Mouse (Mus musculus): ENCODE data around the gene Tmc7. TPM values are rescaled to one million over a fixed set of nuclear protein-coding genes. Genes with fewer than 3 reads are reported as not detected.

The Tmc7 gene
- polyA plus RNA-seq, 1 experiment from 2014 or later: 6.9 TPM

DNA sequence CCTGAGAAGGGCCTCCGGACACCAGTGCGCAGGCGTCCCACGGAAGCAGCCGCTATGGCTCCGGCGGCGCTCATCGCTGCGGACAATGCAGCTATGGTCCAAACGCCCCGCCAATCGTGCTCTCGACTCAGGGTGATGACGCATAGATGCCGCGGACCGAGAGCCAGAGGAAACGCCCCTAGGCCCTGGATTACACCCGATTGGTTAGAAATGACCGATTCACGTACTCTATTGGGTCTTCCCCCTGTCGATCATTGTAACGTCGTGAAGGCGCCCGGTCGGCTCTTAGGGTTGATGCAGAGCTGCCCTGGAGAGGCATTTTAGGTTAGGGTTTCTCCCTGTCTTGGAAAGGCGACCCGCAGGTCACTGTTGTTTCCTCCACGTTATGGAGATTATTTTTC is 51.4 kb downstream of the Tmc7 start, which contains the start of gene Coq7:
Coq7 (minus strand) TSS at position 179 of the 401 bp plus-strand sequence.
- Histone ChIP-seq H3K27ac (ENCODE audit: low read depth, low read length) (peak within 1 kb of the TSS; percentile 96), H3K9ac (ENCODE audit: low read length) (peak within 1 kb of the TSS; percentile 75), H3K36me3 (ENCODE audit: control insufficient read depth, insufficient read depth, low read length) (peaks cover 17% of the 10 kb centered on the region), H3K4me1 (ENCODE audit: control insufficient read depth, insufficient read depth, low read length) (0 out of 2 replicates have a peak, but pooled peaks cover 3% of the 10 kb centered on the region), H3K27me3 (replicated peaks; ENCODE audit: control insufficient read depth, insufficient read depth, low read length) (no peaks in the 10 kb centered on the region), H3K4me2 (ENCODE audit: low read length) (peak within 1 kb of the TSS; percentile 71), H3K4me3 (ENCODE audit: low read depth, low read length) (peak within 1 kb of the TSS; percentile 52), H3K9me3 (replicated peaks; ENCODE audit: control insufficient read depth, low read length) (no peaks in the 10 kb centered on the region)
- ATAC-seq (peak; percentile 100), DNase-seq (ENCODE audit: low spot score) (peak; percentile 99)
- under 1% methylated on average over 31 of the region's 31 CpGs for WGBS

DNA sequence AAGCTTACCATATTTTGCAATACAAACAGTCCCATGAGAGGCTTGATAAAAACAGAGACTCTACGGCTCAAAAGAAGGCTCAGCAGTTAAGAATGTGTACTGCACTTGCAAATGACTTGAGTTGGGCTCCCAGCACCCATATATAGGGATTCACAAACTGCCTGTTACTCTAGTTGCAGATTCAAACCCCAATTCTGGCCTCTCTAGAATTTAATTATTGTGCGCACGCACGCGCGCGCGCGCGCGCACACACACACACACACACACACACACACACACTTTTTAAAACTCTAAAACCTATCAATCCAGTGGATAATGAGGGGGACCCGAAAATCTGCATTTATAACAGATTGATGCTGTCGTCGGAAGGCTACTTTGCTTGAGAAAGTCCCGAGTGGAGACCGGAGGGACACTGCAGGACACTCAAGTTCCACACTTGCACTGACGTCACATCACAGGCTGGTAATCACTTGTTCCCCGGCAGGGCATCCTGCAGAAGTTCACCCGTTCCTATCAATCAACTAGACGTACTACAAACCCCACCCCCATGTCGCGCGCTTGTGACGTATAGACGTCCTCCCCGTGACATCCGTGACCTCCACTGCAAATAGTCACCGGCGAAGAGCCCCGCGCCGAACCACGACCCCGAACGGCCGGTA is 51.9 kb downstream of the Tmc7 start:
- peak overlapping the region; percentile 96 for H3K27ac ChIP-seq (ENCODE audit: low read depth, low read length)
- WGBS: under 1% methylated on average over 36 of the region's 36 CpGs
- H3K9ac ChIP-seq (ENCODE audit: low read length): peak overlapping the region; percentile 75
- ATAC-seq (peak; percentile 95), DNase-seq (ENCODE audit: low spot score) (peak; percentile 97)
- peak overlapping the region; percentile 62 for H3K4me2 ChIP-seq (ENCODE audit: low read length)
- no peaks in the 10 kb centered on the region for H3K9me3 ChIP-seq (replicated peaks; ENCODE audit: control insufficient read depth, low read length)
- H3K27me3 ChIP-seq (replicated peaks; ENCODE audit: control insufficient read depth, insufficient read depth, low read length): no peaks in the 10 kb centered on the region
- 0 out of 2 replicates have a peak, but pooled peaks cover 3% of the 10 kb centered on the region for H3K4me1 ChIP-seq (ENCODE audit: control insufficient read depth, insufficient read depth, low read length)
- H3K36me3 ChIP-seq (ENCODE audit: control insufficient read depth, insufficient read depth, low read length): peaks cover 16% of the 10 kb centered on the region
- H3K4me3 ChIP-seq (ENCODE audit: low read depth, low read length): peak overlapping the region; percentile 52

DNA sequence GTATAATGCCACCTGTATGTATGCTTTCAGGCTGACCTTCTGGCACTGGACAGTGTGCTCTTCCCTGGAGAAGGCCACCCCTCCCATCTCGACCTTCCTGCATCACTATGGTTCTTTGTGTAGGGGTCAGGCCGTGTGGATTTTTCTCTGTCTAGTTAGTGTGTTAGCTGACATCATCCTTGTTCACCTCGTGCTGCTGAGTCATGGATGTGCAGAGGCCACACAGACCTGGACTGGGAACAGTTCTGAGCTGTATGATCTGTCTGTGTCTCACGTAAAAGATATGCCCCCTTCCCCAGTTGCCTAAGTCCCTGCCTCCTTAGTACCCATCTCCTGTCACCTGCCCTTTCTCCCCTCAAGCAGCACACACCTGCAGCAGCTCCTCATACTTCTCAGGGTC is 57.6 kb downstream of the Tmc7 start:
- Histone ChIP-seq H3K36me3 (ENCODE audit: control insufficient read depth, insufficient read depth, low read length) (peaks cover 39% of the 10 kb centered on the region), H3K4me1 (ENCODE audit: control insufficient read depth, insufficient read depth, low read length) (no peaks in the 10 kb centered on the region), H3K4me2 (ENCODE audit: low read length) (no peak overlapping the region), H3K27me3 (replicated peaks; ENCODE audit: control insufficient read depth, insufficient read depth, low read length) (no peaks in the 10 kb centered on the region), H3K9ac (ENCODE audit: low read length) (no peak overlapping the region), H3K9me3 (replicated peaks; ENCODE audit: control insufficient read depth, low read length) (no peaks in the 10 kb centered on the region), H3K4me3 (ENCODE audit: low read depth, low read length) (no peak overlapping the region), H3K27ac (ENCODE audit: low read depth, low read length) (no peak overlapping the region)
- no peak for DNase-seq (ENCODE audit: low spot score)
- WGBS: 86% methylated on average over 4 of the region's 4 CpGs
- ATAC-seq: no peak

DNA sequence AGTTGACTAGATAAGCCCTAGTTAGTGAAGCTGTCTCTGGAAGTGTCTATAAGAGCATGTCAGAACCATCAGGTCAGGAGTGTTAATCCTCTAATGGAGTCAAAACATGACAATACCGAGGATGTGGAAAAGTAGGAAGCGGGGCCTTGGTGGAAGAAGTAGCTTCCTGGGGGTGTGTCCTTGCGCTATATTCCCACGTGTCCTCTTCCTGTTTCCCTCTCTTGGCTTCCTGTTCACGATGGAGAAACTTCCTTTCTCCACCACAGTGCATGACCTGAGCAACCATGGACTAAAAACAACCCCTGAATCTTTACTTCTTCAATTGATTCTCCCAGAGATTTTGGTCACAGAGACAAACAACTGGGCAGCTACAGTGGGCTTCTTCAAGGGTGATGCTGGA is 62.5 kb downstream of the Tmc7 start:
- Histone ChIP-seq H3K9ac (ENCODE audit: low read length) (no peak overlapping the region), H3K4me1 (ENCODE audit: control insufficient read depth, insufficient read depth, low read length) (no peaks in the 10 kb centered on the region), H3K27me3 (replicated peaks; ENCODE audit: control insufficient read depth, insufficient read depth, low read length) (no peaks in the 10 kb centered on the region), H3K27ac (ENCODE audit: low read depth, low read length) (no peak overlapping the region), H3K4me2 (ENCODE audit: low read length) (no peak overlapping the region), H3K4me3 (ENCODE audit: low read depth, low read length) (no peak overlapping the region), H3K9me3 (replicated peaks; ENCODE audit: control insufficient read depth, low read length) (no peaks in the 10 kb centered on the region), H3K36me3 (ENCODE audit: control insufficient read depth, insufficient read depth, low read length) (peaks cover 27% of the 10 kb centered on the region)
- DNase-seq (ENCODE audit: low spot score) (no peak), ATAC-seq (no peak)
- 88% methylated on average over 5 of the region's 5 CpGs for WGBS

DNA sequence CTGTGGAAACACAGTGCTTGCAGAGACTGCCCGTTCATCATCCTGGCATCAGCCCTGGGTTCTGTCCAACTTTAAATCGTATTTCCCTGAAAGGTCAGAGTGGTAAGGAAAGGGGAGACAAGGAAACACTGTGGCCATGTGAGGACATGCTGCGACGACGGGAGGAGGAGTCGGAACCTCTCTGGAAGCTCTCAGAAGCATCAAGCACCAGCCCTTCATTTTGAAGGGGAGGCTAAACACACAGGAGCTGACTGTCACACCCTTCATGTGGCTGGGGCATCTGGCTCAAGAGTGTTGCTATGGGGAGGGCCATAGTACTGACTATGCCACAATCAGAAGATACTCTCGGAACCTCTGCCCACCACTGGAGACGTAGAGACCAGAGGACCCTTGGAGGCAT is 64.9 kb downstream of the Tmc7 start:
- H3K4me1 ChIP-seq (ENCODE audit: control insufficient read depth, insufficient read depth, low read length): no peaks in the 10 kb centered on the region
- no peak overlapping the region for H3K27ac ChIP-seq (ENCODE audit: low read depth, low read length)
- no peak overlapping the region for H3K4me3 ChIP-seq (ENCODE audit: low read depth, low read length)
- no peak overlapping the region for H3K4me2 ChIP-seq (ENCODE audit: low read length)
- WGBS: 88% methylated on average over 8 of the region's 8 CpGs
- DNase-seq (ENCODE audit: low spot score): no peak
- H3K36me3 ChIP-seq (ENCODE audit: control insufficient read depth, insufficient read depth, low read length): peaks cover 5% of the 10 kb centered on the region; the same call in 1 of the 2 replicates
- no peaks in the 10 kb centered on the region for H3K27me3 ChIP-seq (replicated peaks; ENCODE audit: control insufficient read depth, insufficient read depth, low read length)
- H3K9ac ChIP-seq (ENCODE audit: low read length): no peak overlapping the region
- H3K9me3 ChIP-seq (replicated peaks; ENCODE audit: control insufficient read depth, low read length): no peaks in the 10 kb centered on the region
- no peak for ATAC-seq

DNA sequence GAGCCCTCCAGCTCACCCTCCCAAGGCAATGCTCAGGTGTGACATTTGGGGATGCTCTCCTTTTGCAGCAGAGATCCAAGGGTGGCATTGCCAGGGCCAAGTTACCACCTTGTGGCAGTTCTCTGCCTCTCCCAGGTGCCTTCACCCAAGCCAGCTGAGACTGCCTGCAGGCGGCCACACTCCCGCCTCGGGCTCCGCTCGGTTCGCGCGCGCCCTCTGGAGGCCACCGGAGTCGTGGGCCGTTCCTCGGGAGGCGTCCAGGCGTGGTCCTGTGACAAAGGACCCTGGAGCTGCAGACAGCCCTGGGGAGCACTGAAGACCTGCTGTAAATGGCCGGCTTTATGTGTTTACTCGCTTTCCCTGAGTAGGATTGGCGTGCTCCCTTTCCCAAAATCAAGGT is 65.8 kb downstream of the Tmc7 start:
- H3K4me2 ChIP-seq (ENCODE audit: low read length): no peak overlapping the region

DNA sequence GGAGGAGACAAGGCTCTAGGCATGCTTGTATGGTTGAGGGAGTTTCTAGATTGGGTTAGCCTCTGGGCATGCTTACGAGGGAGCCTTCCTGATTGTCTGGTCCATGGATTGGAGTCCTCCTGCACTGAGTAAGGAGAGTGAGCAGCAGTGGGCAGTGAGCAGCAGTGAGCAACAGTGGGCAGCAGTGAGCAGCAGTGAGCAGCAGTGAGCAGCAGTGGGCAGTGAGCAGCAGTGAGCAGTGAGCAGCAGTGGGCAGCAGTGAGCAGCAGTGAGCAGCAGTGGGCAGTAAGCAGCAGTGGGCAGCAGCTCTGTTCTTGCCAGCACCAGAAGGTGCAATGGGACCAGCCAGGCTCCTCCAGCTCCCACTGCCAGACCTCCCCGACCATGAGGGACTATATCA is 66.7 kb downstream of the Tmc7 start:
- 70% methylated on average over 2 of the region's 2 CpGs for WGBS
- DNase-seq (ENCODE audit: low spot score) (no peak), ATAC-seq (no peak; the same call in 1 of the 2 replicates)
- Histone ChIP-seq H3K27ac (ENCODE audit: low read depth, low read length) (no peak overlapping the region), H3K4me3 (ENCODE audit: low read depth, low read length) (no peak overlapping the region), H3K36me3 (ENCODE audit: control insufficient read depth, insufficient read depth, low read length) (no peaks in the 10 kb centered on the region), H3K27me3 (replicated peaks; ENCODE audit: control insufficient read depth, insufficient read depth, low read length) (no peaks in the 10 kb centered on the region), H3K9me3 (replicated peaks; ENCODE audit: control insufficient read depth, low read length) (no peaks in the 10 kb centered on the region), H3K4me2 (ENCODE audit: low read length) (no peak overlapping the region), H3K9ac (ENCODE audit: low read length) (no peak overlapping the region), H3K4me1 (ENCODE audit: control insufficient read depth, insufficient read depth, low read length) (no peaks in the 10 kb centered on the region)

More for the DNA sequence above, 65.8 kb downstream of the Tmc7 start:
- no peak overlapping the region for H3K4me3 ChIP-seq (ENCODE audit: low read depth, low read length)
- H3K27ac ChIP-seq (ENCODE audit: low read depth, low read length): no peak overlapping the region
- no peaks in the 10 kb centered on the region for H3K36me3 ChIP-seq (ENCODE audit: control insufficient read depth, insufficient read depth, low read length)
- under 1% methylated on average over 18 of the region's 18 CpGs for WGBS
- H3K4me1 ChIP-seq (ENCODE audit: control insufficient read depth, insufficient read depth, low read length): no peaks in the 10 kb centered on the region
- H3K9ac ChIP-seq (ENCODE audit: low read length): no peak overlapping the region
- DNase-seq (ENCODE audit: low spot score) (peak; percentile 71), ATAC-seq (peak; percentile 86)
- H3K27me3 ChIP-seq (replicated peaks; ENCODE audit: control insufficient read depth, insufficient read depth, low read length): no peaks in the 10 kb centered on the region
- no peaks in the 10 kb centered on the region for H3K9me3 ChIP-seq (replicated peaks; ENCODE audit: control insufficient read depth, low read length)

DNA sequence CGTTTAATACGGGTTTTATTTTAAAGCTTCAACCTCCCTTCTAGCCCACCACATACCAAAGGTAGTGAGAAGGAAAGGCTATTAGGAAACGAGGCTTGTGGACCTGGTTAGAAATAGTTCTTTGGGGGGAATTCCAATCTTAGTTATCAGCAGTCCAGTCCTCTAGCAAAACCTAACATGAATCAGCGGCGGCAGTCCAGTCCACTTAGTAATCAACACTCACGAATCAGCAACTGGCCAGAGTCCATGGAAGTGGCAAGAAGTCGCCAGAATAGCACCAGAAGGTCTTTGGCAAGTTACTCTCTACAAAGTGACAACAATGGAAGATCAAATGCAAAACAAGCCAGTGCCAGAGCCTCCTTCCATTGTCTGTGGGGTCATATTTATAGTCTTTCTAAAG is 76.0 kb downstream of the Tmc7 start:
- no peak overlapping the region for H3K4me2 ChIP-seq (ENCODE audit: low read length)
- no peak overlapping the region for H3K9ac ChIP-seq (ENCODE audit: low read length)
- no peaks in the 10 kb centered on the region for H3K4me1 ChIP-seq (ENCODE audit: control insufficient read depth, insufficient read depth, low read length)
- no peaks in the 10 kb centered on the region for H3K9me3 ChIP-seq (replicated peaks; ENCODE audit: control insufficient read depth, low read length)
- DNase-seq (ENCODE audit: low spot score) (no peak), ATAC-seq (no peak)
- no peak overlapping the region for H3K27ac ChIP-seq (ENCODE audit: low read depth, low read length)
- no peaks in the 10 kb centered on the region for H3K36me3 ChIP-seq (ENCODE audit: control insufficient read depth, insufficient read depth, low read length)
- WGBS: 79% methylated on average over 7 of the region's 7 CpGs
- no peak overlapping the region for H3K4me3 ChIP-seq (ENCODE audit: low read depth, low read length)
- no peaks in the 10 kb centered on the region for H3K27me3 ChIP-seq (replicated peaks; ENCODE audit: control insufficient read depth, insufficient read depth, low read length)

DNA sequence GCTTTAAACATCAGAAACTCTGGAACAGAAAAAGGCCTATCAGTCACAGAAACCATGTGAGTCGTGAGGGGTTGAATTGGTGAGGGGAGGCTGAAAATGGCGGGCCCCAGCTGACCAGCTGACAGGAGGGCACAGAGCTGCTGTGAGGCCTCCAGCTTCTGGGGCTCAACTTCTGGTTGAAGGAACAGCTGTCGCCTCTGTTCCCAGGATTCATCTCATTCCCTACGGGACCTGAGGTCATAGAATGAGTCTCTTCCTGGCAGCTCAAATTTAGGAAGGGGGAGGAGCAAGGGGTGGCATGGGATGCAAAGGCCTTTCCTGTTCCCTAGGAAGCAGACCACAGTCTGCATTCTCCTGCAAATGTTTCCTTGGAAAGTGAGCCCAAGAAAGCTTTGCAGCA is 80.7 kb downstream of the Tmc7 start:
- Histone ChIP-seq H3K4me1 (ENCODE audit: control insufficient read depth, insufficient read depth, low read length) (no peaks in the 10 kb centered on the region), H3K36me3 (ENCODE audit: control insufficient read depth, insufficient read depth, low read length) (no peaks in the 10 kb centered on the region), H3K27ac (ENCODE audit: low read depth, low read length) (no peak overlapping the region), H3K4me3 (ENCODE audit: low read depth, low read length) (no peak overlapping the region), H3K4me2 (ENCODE audit: low read length) (no peak overlapping the region), H3K27me3 (replicated peaks; ENCODE audit: control insufficient read depth, insufficient read depth, low read length) (no peaks in the 10 kb centered on the region), H3K9ac (ENCODE audit: low read length) (no peak overlapping the region), H3K9me3 (replicated peaks; ENCODE audit: control insufficient read depth, low read length) (no peaks in the 10 kb centered on the region)
- DNase-seq (ENCODE audit: low spot score) (no peak), ATAC-seq (no peak)
- 73% methylated on average over 4 of the region's 4 CpGs for WGBS
